Mouse (Mus musculus) heart, embryonic 16.5 days (tissue): ENCODE data around the gene Dhx9. TPM values are rescaled to one million over a fixed set of nuclear protein-coding genes. Genes with fewer than 3 reads are reported as not detected.

Experiments used
- ATAC-seq: fragments of 200-750 bp; cut with Nextera tagmentation; replicated peaks from 2 replicates; pipeline ENCODE4 v1.8.0; 2017; ENCODE audit warnings: moderate number of reproducible peaks; ENCODE audit not compliant: insufficient read depth, low FRiP score; ENCODE audit errors: extremely low read depth
- H3K27ac ChIP-seq: fragments of 300-500 bp; sonication (generic); 2 replicates; pipeline ENCODE4 v1.5.1; 2014; ENCODE audit warnings: mild to moderate bottlenecking, low read length, control low read depth, moderate library complexity
- H3K27me3 ChIP-seq: fragments of 300-500 bp; sonication (generic); 2 replicates; pipeline ENCODE4 v1.6.1; 2014; ENCODE audit warnings: low read length, mixed read lengths; ENCODE audit not compliant: control insufficient read depth, insufficient read depth
- H3K36me3 ChIP-seq: fragments of 300-500 bp; sonication (generic); 2 replicates; pipeline ENCODE4 v1.6.1; 2014; ENCODE audit not compliant: control insufficient read depth, insufficient read depth
- H3K4me1 ChIP-seq: fragments of 300-500 bp; sonication (generic); 2 replicates; pipeline ENCODE4 v1.6.1; 2014; ENCODE audit warnings: low read length, mixed read lengths; ENCODE audit not compliant: control insufficient read depth, insufficient read depth
- H3K4me2 ChIP-seq: fragments of 300-500 bp; sonication (generic); 2 replicates; pipeline ENCODE4 v1.6.1; 2014; ENCODE audit warnings: low read depth, mild to moderate bottlenecking, control low read depth, low read length
- H3K4me3 ChIP-seq: fragments of 300-500 bp; sonication (generic); 2 replicates; pipeline ENCODE4 v1.5.1; 2014; ENCODE audit warnings: mild to moderate bottlenecking, control low read depth, low read length
- H3K9ac ChIP-seq: fragments of 300-500 bp; sonication (generic); 2 replicates; pipeline ENCODE4 v1.6.1; 2014; ENCODE audit warnings: low read length, control low read depth
- H3K9me3 ChIP-seq: fragments of 300-500 bp; sonication (generic); replicated peaks from 2 replicates; pipeline ENCODE4 v1.6.1; 2016; ENCODE audit warnings: low read length; ENCODE audit not compliant: control insufficient read depth
- WGBS: fragments of 180-500 bp; shearing (Covaris S2); extraction: QIAGEN DNeasy Blood & Tissue Kit; methylation state at CpG from one replicate; pipeline ENCODE4 v1.1.7; 2014; 5-methylcytosine and 5-hydroxymethylcytosine counted together
- polyA plus RNA-seq: library from polyadenylated mRNA; unstranded; fragments of >200 nt; fragmentation: Nextera tagmentation; extraction: Ambion mirVana; gene quantifications from 2 replicates; pipeline ENCODE4 v1.2.1, GENCODE M21; 2015

The Dhx9 gene
- polyA plus RNA-seq, 1 experiment from 2014 or later: 16.0 TPM

- H3K36me3 ChIP-seq: no peaks in the 10 kb centered on the region
- no peaks in the 10 kb centered on the region for H3K9me3 ChIP-seq
- no peak for ATAC-seq
- WGBS: 77% methylated on average over 6 of the region's 6 CpGs
- no peak overlapping the region for H3K4me3 ChIP-seq
- H3K27me3 ChIP-seq: no peaks in the 10 kb centered on the region
- H3K27ac ChIP-seq: no peak overlapping the region
- H3K9ac ChIP-seq: no peak overlapping the region
- H3K4me1 ChIP-seq: no peaks in the 10 kb centered on the region
- no peak overlapping the region for H3K4me2 ChIP-seq
Measured at GRCm38 (mm10) chr1:153509012-153509411, 21.6 kb upstream of the Dhx9 start.

DNA sequence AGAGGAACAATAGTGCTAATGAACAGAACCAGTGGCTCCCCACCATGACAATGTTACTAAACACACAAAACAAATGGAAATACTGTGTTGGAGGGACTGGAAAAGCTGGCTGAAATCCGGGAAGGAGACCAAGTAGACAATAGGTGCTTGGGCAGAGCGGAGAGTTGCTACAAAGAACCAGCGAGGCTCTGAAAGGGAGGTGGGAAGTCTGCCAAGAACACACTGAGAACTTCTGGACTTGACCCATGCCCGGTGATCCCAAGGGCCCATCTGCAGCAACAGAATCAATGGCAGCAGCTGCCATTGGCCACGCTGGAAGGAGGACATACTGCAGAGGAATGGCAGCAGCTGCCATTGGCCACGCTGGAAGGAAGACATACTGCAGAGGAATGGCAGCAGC lies 18.8 kb upstream of the Dhx9 start:
- H3K27ac ChIP-seq: no peak overlapping the region
- WGBS: 70% methylated on average over 6 of the region's 6 CpGs
- no peak overlapping the region for H3K4me3 ChIP-seq
- H3K9ac ChIP-seq: no peak overlapping the region
- H3K36me3 ChIP-seq: no peaks in the 10 kb centered on the region
- no peaks in the 10 kb centered on the region for H3K9me3 ChIP-seq
- H3K4me1 ChIP-seq: no peaks in the 10 kb centered on the region
- no peak for ATAC-seq
- no peaks in the 10 kb centered on the region for H3K27me3 ChIP-seq
- H3K4me2 ChIP-seq: no peak overlapping the region

DNA sequence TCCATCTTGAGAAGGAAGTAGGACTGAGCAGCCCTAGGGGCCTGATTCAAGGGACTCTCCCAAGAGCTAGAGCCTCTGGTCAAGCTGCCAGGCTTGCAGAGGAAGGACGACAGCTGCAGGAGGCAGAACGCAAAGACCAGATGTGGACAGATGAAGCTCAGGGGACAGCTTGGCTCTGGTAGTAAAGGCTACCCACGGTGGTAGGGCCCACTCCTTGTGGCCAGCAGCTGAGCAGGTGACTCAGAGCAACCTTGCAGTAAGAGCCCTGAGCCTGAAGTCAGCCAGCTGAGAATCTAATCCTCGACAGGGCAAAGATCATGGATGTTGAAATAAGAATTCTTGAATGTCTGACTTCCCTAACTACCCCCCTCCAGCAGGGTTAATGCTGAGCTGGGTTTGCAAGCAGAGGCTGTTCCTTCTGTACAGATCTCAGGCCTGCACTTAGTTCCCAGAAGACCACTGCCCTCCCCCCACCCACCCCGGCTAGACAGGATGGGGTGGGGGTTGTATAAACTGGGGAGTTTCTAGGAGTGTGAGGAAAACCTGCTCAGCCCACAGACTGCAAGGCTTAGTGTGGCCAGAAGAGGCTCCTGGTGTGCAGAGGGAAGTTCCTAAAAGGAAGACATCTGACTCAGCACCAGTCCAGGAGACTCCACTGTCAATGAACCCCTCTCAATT lies 14.3 kb upstream of the Dhx9 start:
- H3K4me2 ChIP-seq: no peak overlapping the region
- H3K9ac ChIP-seq: no peak overlapping the region
- no peaks in the 10 kb centered on the region for H3K4me1 ChIP-seq
- 49% methylated on average over 5 of the region's 5 CpGs for WGBS
- H3K4me3 ChIP-seq: no peak overlapping the region
- H3K27me3 ChIP-seq: no peaks in the 10 kb centered on the region
- no peaks in the 10 kb centered on the region for H3K36me3 ChIP-seq
- no peak overlapping the region; the same call in 1 of the 2 replicates for H3K27ac ChIP-seq
- ATAC-seq: no peak
- H3K9me3 ChIP-seq: no peaks in the 10 kb centered on the region

DNA sequence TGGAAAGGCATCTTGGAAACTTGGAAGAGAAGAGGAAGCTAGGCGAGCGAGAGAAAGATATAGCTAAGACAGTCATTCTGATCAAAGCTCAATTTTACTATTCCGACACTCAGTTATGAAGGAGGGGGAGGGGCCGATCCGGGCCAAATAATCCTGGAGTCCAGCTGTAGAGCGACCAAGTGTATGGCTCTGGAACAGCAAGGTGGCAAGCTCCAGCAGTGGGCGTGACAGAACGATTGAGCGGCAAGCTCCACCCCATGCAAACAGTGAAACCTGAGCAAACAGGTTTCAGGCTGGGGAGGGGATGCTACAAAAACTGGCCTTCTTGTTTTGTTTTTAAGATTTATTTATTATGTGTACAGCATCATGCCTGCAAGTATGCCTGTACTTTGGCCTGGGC lies 12.6 kb upstream of the Dhx9 start:
- H3K9ac ChIP-seq: no peak overlapping the region
- no peaks in the 10 kb centered on the region for H3K36me3 ChIP-seq
- no peaks in the 10 kb centered on the region for H3K4me1 ChIP-seq
- no peaks in the 10 kb centered on the region for H3K9me3 ChIP-seq
- no peaks in the 10 kb centered on the region for H3K27me3 ChIP-seq
- WGBS: 85% methylated on average over 9 of the region's 9 CpGs
- H3K27ac ChIP-seq: no peak overlapping the region
- no peak overlapping the region for H3K4me2 ChIP-seq
- ATAC-seq: no peak
- H3K4me3 ChIP-seq: no peak overlapping the region

- no peaks in the 10 kb centered on the region for H3K27me3 ChIP-seq
- ATAC-seq: no peak
- 79% methylated on average over 3 of the region's 3 CpGs for WGBS
Measured at GRCm38 (mm10) chr1:153496030-153496429, 8.6 kb upstream of the Dhx9 start.

DNA sequence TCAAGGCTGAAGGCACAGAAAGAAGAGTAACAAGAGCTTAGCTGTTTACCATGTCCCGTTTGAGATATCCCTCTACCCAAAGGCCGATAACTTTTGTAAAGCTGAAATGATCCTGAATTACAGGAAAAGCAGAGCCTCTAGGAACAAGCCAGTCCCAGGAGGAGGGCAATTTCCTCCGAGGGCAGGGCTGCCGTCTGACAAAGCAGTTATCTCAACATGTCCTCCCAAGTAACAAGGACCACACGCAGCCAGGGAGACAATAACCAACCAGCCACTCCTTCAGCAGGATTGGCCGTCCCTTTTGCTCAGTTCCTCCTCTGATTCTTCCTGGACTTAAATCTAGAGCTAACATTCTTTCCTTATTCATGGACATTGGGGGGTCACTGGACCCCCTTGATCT lies 6.5 kb upstream of the Dhx9 start:
- Histone ChIP-seq H3K27me3 (no peaks in the 10 kb centered on the region), H3K9me3 (no peaks in the 10 kb centered on the region), H3K4me3 (no peak overlapping the region), H3K27ac (no peak overlapping the region), H3K4me2 (no peak overlapping the region), H3K4me1 (no peaks in the 10 kb centered on the region), H3K9ac (no peak overlapping the region), H3K36me3 (no peaks in the 10 kb centered on the region)
- WGBS: 31% methylated on average over 6 of the region's 6 CpGs
- no peak for ATAC-seq

More at GRCm38 (mm10) chr1:153496030-153496429, 8.6 kb upstream of the Dhx9 start:
- Histone ChIP-seq H3K4me3 (no peak overlapping the region), H3K4me2 (no peak overlapping the region), H3K9ac (no peak overlapping the region), H3K4me1 (no peaks in the 10 kb centered on the region), H3K36me3 (no peaks in the 10 kb centered on the region), H3K27ac (no peak overlapping the region), H3K9me3 (no peaks in the 10 kb centered on the region)

GRCm38 (mm10) chr1:153493338-153493737 lies 5.9 kb upstream of the Dhx9 start:
- Histone ChIP-seq H3K4me2 (no peak overlapping the region), H3K27ac (no peak overlapping the region), H3K4me1 (no peaks in the 10 kb centered on the region), H3K9ac (no peak overlapping the region), H3K9me3 (no peaks in the 10 kb centered on the region), H3K27me3 (no peaks in the 10 kb centered on the region), H3K36me3 (no peaks in the 10 kb centered on the region), H3K4me3 (no peak overlapping the region)
- WGBS: 28% methylated on average over 4 of the region's 4 CpGs
- ATAC-seq: no peak

- no peaks in the 10 kb centered on the region for H3K9me3 ChIP-seq
- H3K27ac ChIP-seq: no peak overlapping the region
- WGBS: 90% methylated on average over 1 of the region's 1 CpGs
- H3K4me2 ChIP-seq: no peak overlapping the region
- H3K4me1 ChIP-seq: no peaks in the 10 kb centered on the region
- H3K4me3 ChIP-seq: no peak overlapping the region
- no peaks in the 10 kb centered on the region for H3K36me3 ChIP-seq
- ATAC-seq: no peak
- no peaks in the 10 kb centered on the region for H3K27me3 ChIP-seq
- no peak overlapping the region for H3K9ac ChIP-seq
Measured at GRCm38 (mm10) chr1:153491822-153492221, 4.4 kb upstream of the Dhx9 start.

GRCm38 (mm10) chr1:153491345-153491744 lies 3.9 kb upstream of the Dhx9 start:
- H3K9ac ChIP-seq: no peak overlapping the region
- no peak for ATAC-seq
- no peaks in the 10 kb centered on the region for H3K9me3 ChIP-seq
- peaks cover under 1% of the 10 kb centered on the region; the same call in 1 of the 2 replicates for H3K4me1 ChIP-seq
- no peak overlapping the region for H3K27ac ChIP-seq
- no peak overlapping the region for H3K4me2 ChIP-seq
- WGBS: 85% methylated on average over 2 of the region's 2 CpGs
- H3K27me3 ChIP-seq: no peaks in the 10 kb centered on the region
- no peaks in the 10 kb centered on the region for H3K36me3 ChIP-seq
- no peak overlapping the region for H3K4me3 ChIP-seq
